Mouse (Mus musculus): ENCODE results near the gene Rnf8. TPM values are rescaled to one million over a fixed set of nuclear protein-coding genes. Genes with fewer than 3 reads are reported as not detected.

Rnf8 gene
- polyA plus RNA-seq, 1 experiment from 2014 or later = 77.1 TPM

DNA sequence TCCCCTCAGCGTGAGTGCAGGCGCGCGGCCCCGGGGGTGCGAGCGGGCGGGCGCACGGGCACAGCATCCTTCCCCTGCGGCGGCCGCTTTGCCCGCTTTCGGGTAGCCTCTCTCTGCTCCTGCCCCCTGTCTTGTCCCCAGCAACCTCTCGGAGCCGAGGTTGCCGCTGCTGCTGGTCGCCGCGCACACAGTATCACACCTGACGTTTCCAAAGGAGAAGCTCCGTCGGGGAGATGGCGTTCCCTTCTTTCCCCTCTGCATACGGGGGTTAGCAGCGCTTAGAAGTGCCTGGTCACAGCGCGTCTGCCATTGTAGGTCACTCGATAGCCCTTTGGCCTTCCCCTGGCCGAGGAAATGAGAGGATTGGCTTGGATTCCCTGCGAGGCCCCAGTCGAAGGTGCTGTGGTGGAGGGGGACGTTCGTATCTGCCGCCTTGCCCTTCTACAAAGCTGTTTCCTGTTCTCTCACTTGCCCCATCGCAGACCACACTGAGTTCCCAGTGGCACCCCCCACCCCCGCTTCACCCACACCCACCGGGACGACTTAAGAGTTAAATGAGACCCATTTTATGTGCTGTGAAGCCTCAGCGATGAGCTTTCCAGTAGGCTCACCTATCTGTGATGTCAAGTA, 46.3 kb downstream of the Rnf8 start:
- H3K4me3 ChIP-seq (ENCODE audit: low read depth, low read length) = peak overlapping the region; percentile 99
- H3K4me1 ChIP-seq (replicated peaks; ENCODE audit: control insufficient read depth, insufficient read depth, low read length) = peaks cover 15% of the 10 kb centered on the region
- peak; percentile 62 for ATAC-seq (replicated peaks; ENCODE audit: low FRiP score)
- H3K36me3 ChIP-seq (ENCODE audit: control insufficient read depth, insufficient read depth, low read length) = peaks cover 11% of the 10 kb centered on the region
- DNase-seq (ENCODE audit: low spot score) = no peak
- WGBS = under 1% methylated on average over 41 of the region's 41 CpGs
- H3K27me3 ChIP-seq (replicated peaks; ENCODE audit: control insufficient read depth, insufficient read depth, low read length) = no peaks in the 10 kb centered on the region
- H3K4me2 ChIP-seq = peak overlapping the region; percentile 95
- peak overlapping the region; percentile 97 for H3K27ac ChIP-seq (ENCODE audit: low read depth, low read length)
- H3K9ac ChIP-seq (ENCODE audit: low read depth, low read length) = peak overlapping the region; percentile 97
- H3K9me3 ChIP-seq (ENCODE audit: control insufficient read depth, low read length) = no peaks in the 10 kb centered on the region

DNA sequence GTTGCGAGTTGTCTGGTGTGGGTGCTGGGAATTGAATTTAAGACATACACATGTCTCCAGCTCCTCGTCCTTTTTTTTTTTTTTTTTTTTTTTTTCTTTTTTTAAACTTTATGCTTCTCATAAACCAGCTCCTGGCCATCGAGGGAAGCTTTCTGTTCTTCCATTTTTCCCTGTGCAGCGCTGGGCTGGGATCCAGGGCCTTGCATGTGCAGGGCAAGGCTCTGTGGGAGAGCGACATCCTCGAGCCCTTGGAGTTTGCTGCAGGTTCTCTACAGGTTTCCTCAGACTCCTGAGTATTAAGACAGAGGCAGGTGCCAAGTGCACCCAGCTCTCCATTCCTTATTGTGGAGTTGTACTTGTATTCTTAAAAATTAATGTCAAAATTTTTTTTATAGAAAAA, 47.6 kb downstream of the Rnf8 start:
- 92% methylated on average over 5 of the region's 6 CpGs for WGBS
- Histone ChIP-seq H3K36me3 (ENCODE audit: control insufficient read depth, insufficient read depth, low read length) (peaks cover 11% of the 10 kb centered on the region), H3K4me2 (peak overlapping the region; percentile 95), H3K4me1 (replicated peaks; ENCODE audit: control insufficient read depth, insufficient read depth, low read length) (peaks cover 15% of the 10 kb centered on the region), H3K9ac (ENCODE audit: low read depth, low read length) (no peak overlapping the region), H3K27me3 (replicated peaks; ENCODE audit: control insufficient read depth, insufficient read depth, low read length) (no peaks in the 10 kb centered on the region), H3K4me3 (ENCODE audit: low read depth, low read length) (no peak overlapping the region), H3K9me3 (ENCODE audit: control insufficient read depth, low read length) (no peaks in the 10 kb centered on the region), H3K27ac (ENCODE audit: low read depth, low read length) (no peak overlapping the region)
- ATAC-seq (replicated peaks; ENCODE audit: low FRiP score) (no peak), DNase-seq (ENCODE audit: low spot score) (no peak)

DNA sequence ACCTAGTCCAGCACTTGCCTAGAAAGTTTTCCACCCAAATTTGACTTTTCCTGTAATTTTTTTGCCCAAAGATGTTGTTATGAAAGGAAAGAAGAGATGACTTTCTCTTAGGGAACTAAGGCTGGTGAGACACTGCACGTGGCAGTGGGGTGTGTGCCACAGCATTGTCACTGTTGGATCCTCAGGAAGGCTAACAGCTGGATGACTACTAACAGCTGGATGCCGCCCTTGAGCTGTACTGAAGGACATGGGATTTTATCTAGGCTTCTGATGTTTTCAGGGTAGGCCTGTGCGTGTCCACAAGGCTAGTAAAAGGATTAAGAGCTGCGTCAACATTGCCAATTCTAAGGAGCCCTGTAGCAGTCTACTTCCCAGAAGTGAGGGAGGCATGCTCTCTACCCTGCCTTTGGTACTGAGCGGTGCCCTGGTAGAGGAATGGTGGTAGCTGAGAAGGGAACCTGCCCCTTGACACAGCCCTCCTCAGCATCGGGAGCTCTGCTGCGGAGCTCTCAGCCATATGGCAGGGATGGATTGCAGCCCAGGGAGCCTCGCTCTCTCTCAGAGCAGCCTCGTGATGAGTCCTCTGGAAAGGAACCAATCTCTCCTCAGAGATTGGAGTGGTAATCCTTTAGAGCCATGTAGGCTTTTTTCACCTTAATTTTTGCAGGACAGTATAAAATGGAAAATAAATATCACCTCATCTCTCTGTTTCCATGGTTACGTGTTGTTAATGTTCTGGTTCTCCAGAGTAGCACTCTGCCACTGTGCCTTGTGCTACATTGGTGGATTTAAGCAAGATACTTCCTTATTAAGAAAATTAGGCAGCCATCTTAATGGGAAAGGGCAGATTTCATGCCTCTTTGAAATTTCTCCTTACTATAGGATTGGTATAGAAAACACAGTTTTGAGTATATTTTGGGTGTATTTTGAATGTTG, 53.7 kb downstream of the Rnf8 start:
- Histone ChIP-seq H3K4me1 (replicated peaks; ENCODE audit: control insufficient read depth, insufficient read depth, low read length) (peaks cover 18% of the 10 kb centered on the region), H3K9ac (ENCODE audit: low read depth, low read length) (no peak overlapping the region), H3K9me3 (ENCODE audit: control insufficient read depth, low read length) (no peaks in the 10 kb centered on the region), H3K4me3 (ENCODE audit: low read depth, low read length) (no peak overlapping the region), H3K27ac (ENCODE audit: low read depth, low read length) (no peak overlapping the region), H3K27me3 (replicated peaks; ENCODE audit: control insufficient read depth, insufficient read depth, low read length) (no peaks in the 10 kb centered on the region), H3K36me3 (ENCODE audit: control insufficient read depth, insufficient read depth, low read length) (peaks cover 18% of the 10 kb centered on the region), H3K4me2 (no peak overlapping the region)
- ATAC-seq (replicated peaks; ENCODE audit: low FRiP score) (no peak), DNase-seq (ENCODE audit: low spot score) (no peak)
- 88% methylated on average over 10 of the region's 10 CpGs for WGBS

DNA sequence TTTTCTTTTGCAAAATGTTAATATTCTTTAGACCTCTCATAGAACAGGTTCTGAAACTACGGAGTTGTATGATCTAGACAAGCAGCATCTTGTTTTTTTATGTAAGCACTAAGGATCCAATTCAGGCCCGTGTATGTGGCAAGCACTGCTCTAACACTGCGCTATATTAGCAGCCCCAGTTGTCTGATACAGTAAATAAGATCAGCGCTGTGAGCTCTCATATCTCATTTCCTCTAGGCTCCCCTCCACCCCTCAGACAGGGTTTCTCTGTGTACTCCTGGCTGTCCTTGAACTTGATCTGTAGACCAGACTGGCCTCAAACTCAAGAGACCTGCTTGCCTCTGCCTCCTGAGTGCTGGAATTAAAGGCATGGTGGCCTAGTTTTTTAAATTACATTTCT, 54.4 kb downstream of the Rnf8 start:
- H3K4me1 ChIP-seq (replicated peaks; ENCODE audit: control insufficient read depth, insufficient read depth, low read length) = peaks cover 18% of the 10 kb centered on the region
- DNase-seq (ENCODE audit: low spot score) (no peak), ATAC-seq (replicated peaks; ENCODE audit: low FRiP score) (0 out of 2 replicates have a peak, but pooled peaks have one; percentile 56)
- 74% methylated on average over 4 of the region's 4 CpGs for WGBS
- H3K4me3 ChIP-seq (ENCODE audit: low read depth, low read length) = no peak overlapping the region
- no peaks in the 10 kb centered on the region for H3K27me3 ChIP-seq (replicated peaks; ENCODE audit: control insufficient read depth, insufficient read depth, low read length)
- peaks cover 21% of the 10 kb centered on the region for H3K36me3 ChIP-seq (ENCODE audit: control insufficient read depth, insufficient read depth, low read length)
- H3K9me3 ChIP-seq (ENCODE audit: control insufficient read depth, low read length) = no peaks in the 10 kb centered on the region
- no peak overlapping the region for H3K27ac ChIP-seq (ENCODE audit: low read depth, low read length)
- no peak overlapping the region for H3K9ac ChIP-seq (ENCODE audit: low read depth, low read length)
- H3K4me2 ChIP-seq = no peak overlapping the region

DNA sequence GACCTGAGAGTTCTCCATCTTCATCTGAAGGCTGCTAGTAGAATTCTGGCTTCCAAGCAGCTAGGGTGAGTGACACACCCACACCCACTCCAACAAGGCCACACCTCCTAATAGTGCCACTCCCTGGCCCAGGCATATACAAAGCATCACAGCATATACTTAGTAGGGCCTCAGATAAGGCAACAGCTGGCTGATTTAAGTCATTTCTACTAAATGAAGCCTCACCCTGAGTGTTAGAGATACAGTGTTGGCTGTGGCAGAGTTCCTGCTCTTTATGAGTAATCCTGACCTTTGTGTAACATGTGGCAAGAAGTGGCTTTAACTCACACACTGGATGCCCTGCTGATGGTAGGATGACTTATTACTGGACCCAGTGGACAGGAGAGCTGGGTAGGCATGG, 55.3 kb downstream of the Rnf8 start:
- no peak overlapping the region for H3K9ac ChIP-seq (ENCODE audit: low read depth, low read length)
- H3K9me3 ChIP-seq (ENCODE audit: control insufficient read depth, low read length) = no peaks in the 10 kb centered on the region
- H3K4me1 ChIP-seq (replicated peaks; ENCODE audit: control insufficient read depth, insufficient read depth, low read length) = peaks cover 18% of the 10 kb centered on the region
- H3K36me3 ChIP-seq (ENCODE audit: control insufficient read depth, insufficient read depth, low read length) = peaks cover 16% of the 10 kb centered on the region
- ATAC-seq (replicated peaks; ENCODE audit: low FRiP score) = peak; percentile 89
- H3K27me3 ChIP-seq (replicated peaks; ENCODE audit: control insufficient read depth, insufficient read depth, low read length) = no peaks in the 10 kb centered on the region
- H3K27ac ChIP-seq (ENCODE audit: low read depth, low read length) = no peak overlapping the region; the same call in 1 of the 2 replicates
- H3K4me2 ChIP-seq = no peak overlapping the region
- no peak overlapping the region for H3K4me3 ChIP-seq (ENCODE audit: low read depth, low read length)
- DNase-seq (ENCODE audit: low spot score) = no peak

DNA sequence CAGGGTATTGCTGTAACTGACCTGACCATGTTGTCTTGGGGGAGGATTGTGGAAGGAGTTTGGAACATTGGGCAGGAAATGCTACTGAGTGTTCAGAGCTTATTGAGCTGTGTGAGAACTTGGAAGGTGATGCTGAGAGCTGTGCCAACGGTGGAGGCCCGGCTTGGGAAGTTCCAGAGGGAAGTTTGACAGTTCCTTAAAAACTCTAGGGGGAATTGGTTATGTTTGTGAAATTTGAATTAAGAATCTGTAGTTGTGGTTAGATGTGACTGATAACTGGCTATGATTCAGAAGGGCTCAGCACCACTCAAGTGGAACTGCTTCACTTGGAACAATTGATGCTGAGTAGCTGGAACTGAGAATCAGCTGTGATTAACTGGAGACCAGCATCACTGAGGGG, 56.4 kb downstream of the Rnf8 start:
- peaks cover 18% of the 10 kb centered on the region for H3K4me1 ChIP-seq (replicated peaks; ENCODE audit: control insufficient read depth, insufficient read depth, low read length)
- DNase-seq (ENCODE audit: low spot score) (no peak), ATAC-seq (replicated peaks; ENCODE audit: low FRiP score) (no peak)
- H3K9ac ChIP-seq (ENCODE audit: low read depth, low read length) = no peak overlapping the region
- H3K4me2 ChIP-seq = no peak overlapping the region
- WGBS = 96% methylated on average over 2 of the region's 2 CpGs
- H3K9me3 ChIP-seq (ENCODE audit: control insufficient read depth, low read length) = no peaks in the 10 kb centered on the region
- H3K27ac ChIP-seq (ENCODE audit: low read depth, low read length) = no peak overlapping the region
- H3K36me3 ChIP-seq (ENCODE audit: control insufficient read depth, insufficient read depth, low read length) = peaks cover 19% of the 10 kb centered on the region
- H3K4me3 ChIP-seq (ENCODE audit: low read depth, low read length) = no peak overlapping the region
- H3K27me3 ChIP-seq (replicated peaks; ENCODE audit: control insufficient read depth, insufficient read depth, low read length) = no peaks in the 10 kb centered on the region

DNA sequence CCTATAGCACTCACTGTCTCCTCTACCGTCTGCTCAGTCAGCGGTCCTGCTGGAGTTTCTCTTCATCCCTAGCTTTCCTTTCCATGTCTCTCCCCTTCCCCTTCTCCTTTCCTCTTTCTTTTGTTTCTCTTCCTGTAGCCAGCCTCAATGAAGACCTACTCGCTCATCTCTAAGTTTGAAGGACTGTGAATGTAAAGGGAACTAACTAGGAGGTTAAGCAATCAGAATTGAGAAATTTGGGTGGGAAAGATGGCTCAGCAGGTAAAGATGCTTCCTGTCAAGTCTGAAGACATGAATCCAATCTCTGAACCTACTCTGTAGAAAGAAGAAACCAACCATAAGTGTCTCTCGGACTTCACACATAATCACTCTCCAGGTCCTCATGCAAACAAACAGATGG, 58.7 kb downstream of the Rnf8 start:
- WGBS = 84% methylated on average over 4 of the region's 4 CpGs
- Histone ChIP-seq H3K9me3 (ENCODE audit: control insufficient read depth, low read length) (no peaks in the 10 kb centered on the region), H3K36me3 (ENCODE audit: control insufficient read depth, insufficient read depth, low read length) (peaks cover 36% of the 10 kb centered on the region), H3K9ac (ENCODE audit: low read depth, low read length) (no peak overlapping the region), H3K4me1 (replicated peaks; ENCODE audit: control insufficient read depth, insufficient read depth, low read length) (peaks cover 17% of the 10 kb centered on the region), H3K4me2 (no peak overlapping the region), H3K4me3 (ENCODE audit: low read depth, low read length) (no peak overlapping the region), H3K27me3 (replicated peaks; ENCODE audit: control insufficient read depth, insufficient read depth, low read length) (no peaks in the 10 kb centered on the region), H3K27ac (ENCODE audit: low read depth, low read length) (no peak overlapping the region)
- no peak for ATAC-seq (replicated peaks; ENCODE audit: low FRiP score)
- DNase-seq (ENCODE audit: low spot score) = no peak

DNA sequence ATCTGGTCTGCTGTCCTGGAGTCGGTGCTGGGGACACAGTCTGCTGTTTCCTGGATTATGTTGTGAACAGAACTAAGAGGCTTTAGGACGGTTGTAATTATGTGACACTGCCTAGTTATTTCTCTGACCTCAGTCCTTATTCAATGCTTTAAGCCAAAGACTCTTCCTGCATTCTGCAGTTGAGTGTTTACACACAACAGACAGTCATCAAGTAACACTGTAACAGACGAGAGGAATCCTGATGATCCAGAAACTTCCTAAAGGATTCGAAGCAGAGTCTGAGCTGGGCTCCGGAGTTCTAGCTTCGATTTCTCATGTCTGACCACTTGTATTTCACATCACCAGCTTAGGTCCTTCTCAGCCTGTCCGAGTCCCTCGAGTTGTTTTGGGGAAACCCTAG, 63.9 kb downstream of the Rnf8 start:
- Histone ChIP-seq H3K4me3 (ENCODE audit: low read depth, low read length) (no peak overlapping the region), H3K27ac (ENCODE audit: low read depth, low read length) (no peak overlapping the region), H3K27me3 (replicated peaks; ENCODE audit: control insufficient read depth, insufficient read depth, low read length) (no peaks in the 10 kb centered on the region), H3K9ac (ENCODE audit: low read depth, low read length) (no peak overlapping the region), H3K36me3 (ENCODE audit: control insufficient read depth, insufficient read depth, low read length) (peaks cover 47% of the 10 kb centered on the region), H3K4me1 (replicated peaks; ENCODE audit: control insufficient read depth, insufficient read depth, low read length) (0 out of 2 replicates have a peak, but pooled peaks cover 4% of the 10 kb centered on the region), H3K4me2 (no peak overlapping the region), H3K9me3 (ENCODE audit: control insufficient read depth, low read length) (no peaks in the 10 kb centered on the region)
- 88% methylated on average over 8 of the region's 8 CpGs for WGBS
- no peak for ATAC-seq (replicated peaks; ENCODE audit: low FRiP score)
- DNase-seq (ENCODE audit: low spot score) = no peak

Measured in liver, embryonic 11.5 days (tissue).